Mouse (Mus musculus): Measurements from ENCODE around the gene Evi2a. TPM values are rescaled to one million over a fixed set of nuclear protein-coding genes. Genes with fewer than 3 reads are reported as not detected.

Gene Evi2a
- polyA plus RNA-seq, 1 experiment from 2014 or later, result 4.8 TPM

- no peak overlapping the region for H3K9ac ChIP-seq (replicated peaks; ENCODE audit: low read length)
- no peak overlapping the region for H3K4me3 ChIP-seq (replicated peaks; ENCODE audit: low read depth, low read length)
- 0 out of 2 replicates have a peak, but pooled peaks cover 15% of the 10 kb centered on the region for H3K36me3 ChIP-seq (ENCODE audit: control insufficient read depth, insufficient read depth, low read length)
- 100% methylated on average over 3 of the region's 3 CpGs for WGBS
- no peaks in the 10 kb centered on the region for H3K9me3 ChIP-seq (ENCODE audit: control insufficient read depth, low read length)
- no peaks in the 10 kb centered on the region for H3K27me3 ChIP-seq (ENCODE audit: control insufficient read depth, insufficient read depth, low read length)
- ATAC-seq (ENCODE audit: low FRiP score, low TSS enrichment) (no peak), DNase-seq (no peak)
- no peak overlapping the region for H3K27ac ChIP-seq (replicated peaks; ENCODE audit: low read depth, low read length)
- H3K4me2 ChIP-seq (ENCODE audit: low read length), result no peak overlapping the region
- H3K4me1 ChIP-seq (ENCODE audit: control insufficient read depth, insufficient read depth, low read length), result no peaks in the 10 kb centered on the region
Observed at GRCm38 (mm10) chr11:79528601-79529000, 1.8 kb downstream of the Evi2a start.

- WGBS, result 93% methylated on average over 5 of the region's 5 CpGs
Observed at GRCm38 (mm10) chr11:79527739-79528384, 2.5 kb downstream of the Evi2a start.

GRCm38 (mm10) chr11:79527015-79527738 lies 3.2 kb downstream of the Evi2a start:
- Histone ChIP-seq H3K4me2 (ENCODE audit: low read length) (no peak overlapping the region), H3K27me3 (ENCODE audit: control insufficient read depth, insufficient read depth, low read length) (no peaks in the 10 kb centered on the region), H3K36me3 (ENCODE audit: control insufficient read depth, insufficient read depth, low read length) (0 out of 2 replicates have a peak, but pooled peaks cover 15% of the 10 kb centered on the region), H3K9ac (replicated peaks; ENCODE audit: low read length) (no peak overlapping the region), H3K9me3 (ENCODE audit: control insufficient read depth, low read length) (no peaks in the 10 kb centered on the region), H3K27ac (replicated peaks; ENCODE audit: low read depth, low read length) (no peak overlapping the region), H3K4me3 (replicated peaks; ENCODE audit: low read depth, low read length) (no peak overlapping the region), H3K4me1 (ENCODE audit: control insufficient read depth, insufficient read depth, low read length) (no peaks in the 10 kb centered on the region)
- WGBS, result 88% methylated on average over 15 of the region's 15 CpGs
- DNase-seq (no peak), ATAC-seq (ENCODE audit: low FRiP score, low TSS enrichment) (no peak)

More at GRCm38 (mm10) chr11:79527739-79528384, 2.5 kb downstream of the Evi2a start:
- 0 out of 2 replicates have a peak, but pooled peaks cover 15% of the 10 kb centered on the region for H3K36me3 ChIP-seq (ENCODE audit: control insufficient read depth, insufficient read depth, low read length)
- H3K4me1 ChIP-seq (ENCODE audit: control insufficient read depth, insufficient read depth, low read length), result no peaks in the 10 kb centered on the region
- H3K4me3 ChIP-seq (replicated peaks; ENCODE audit: low read depth, low read length), result no peak overlapping the region
- no peaks in the 10 kb centered on the region for H3K9me3 ChIP-seq (ENCODE audit: control insufficient read depth, low read length)
- no peak overlapping the region for H3K9ac ChIP-seq (replicated peaks; ENCODE audit: low read length)
- no peak for ATAC-seq (ENCODE audit: low FRiP score, low TSS enrichment)
- H3K27ac ChIP-seq (replicated peaks; ENCODE audit: low read depth, low read length), result no peak overlapping the region
- DNase-seq, result no peak
- no peak overlapping the region for H3K4me2 ChIP-seq (ENCODE audit: low read length)
- H3K27me3 ChIP-seq (ENCODE audit: control insufficient read depth, insufficient read depth, low read length), result no peaks in the 10 kb centered on the region

- no peak overlapping the region for H3K4me2 ChIP-seq (ENCODE audit: low read length)
- no peaks in the 10 kb centered on the region for H3K27me3 ChIP-seq (ENCODE audit: control insufficient read depth, insufficient read depth, low read length)
- no peaks in the 10 kb centered on the region for H3K9me3 ChIP-seq (ENCODE audit: control insufficient read depth, low read length)
- DNase-seq, result no peak
- no peak overlapping the region for H3K27ac ChIP-seq (replicated peaks; ENCODE audit: low read depth, low read length)
- 0 out of 2 replicates have a peak, but pooled peaks cover 15% of the 10 kb centered on the region for H3K36me3 ChIP-seq (ENCODE audit: control insufficient read depth, insufficient read depth, low read length)
- WGBS, result 94% methylated on average over 3 of the region's 3 CpGs
- no peaks in the 10 kb centered on the region for H3K4me1 ChIP-seq (ENCODE audit: control insufficient read depth, insufficient read depth, low read length)
- no peak overlapping the region for H3K9ac ChIP-seq (replicated peaks; ENCODE audit: low read length)
- no peak for ATAC-seq (ENCODE audit: low FRiP score, low TSS enrichment)
- no peak overlapping the region for H3K4me3 ChIP-seq (replicated peaks; ENCODE audit: low read depth, low read length)
Observed at GRCm38 (mm10) chr11:79526549-79526948, 3.9 kb downstream of the Evi2a start.

GRCm38 (mm10) chr11:79524310-79524575 lies 6.2 kb downstream of the Evi2a start:
- H3K4me1 ChIP-seq (ENCODE audit: control insufficient read depth, insufficient read depth, low read length), result no peaks in the 10 kb centered on the region
- ATAC-seq (ENCODE audit: low FRiP score, low TSS enrichment) (no peak), DNase-seq (no peak)
- H3K4me3 ChIP-seq (replicated peaks; ENCODE audit: low read depth, low read length), result no peak overlapping the region
- H3K27me3 ChIP-seq (ENCODE audit: control insufficient read depth, insufficient read depth, low read length), result no peaks in the 10 kb centered on the region
- H3K9ac ChIP-seq (replicated peaks; ENCODE audit: low read length), result no peak overlapping the region
- 95% methylated on average over 1 of the region's 1 CpGs for WGBS
- no peaks in the 10 kb centered on the region for H3K9me3 ChIP-seq (ENCODE audit: control insufficient read depth, low read length)
- no peak overlapping the region for H3K4me2 ChIP-seq (ENCODE audit: low read length)
- no peak overlapping the region for H3K27ac ChIP-seq (replicated peaks; ENCODE audit: low read depth, low read length)
- H3K36me3 ChIP-seq (ENCODE audit: control insufficient read depth, insufficient read depth, low read length), result 0 out of 2 replicates have a peak, but pooled peaks cover 10% of the 10 kb centered on the region

GRCm38 (mm10) chr11:79523560-79524309 lies 6.7 kb downstream of the Evi2a start, which contains the start of gene Evi2b:
TSS of gene Evi2b (minus strand) at chr11:79523762.
- no peaks in the 10 kb centered on the region for H3K27me3 ChIP-seq (ENCODE audit: control insufficient read depth, insufficient read depth, low read length)
- ATAC-seq (ENCODE audit: low FRiP score, low TSS enrichment) (no peak), DNase-seq (no peak)
- 92% methylated on average over 10 of the region's 10 CpGs for WGBS
- H3K4me2 ChIP-seq (ENCODE audit: low read length), result no peak within 1 kb of the TSS
- no peak within 1 kb of the TSS for H3K27ac ChIP-seq (replicated peaks; ENCODE audit: low read depth, low read length)
- H3K36me3 ChIP-seq (ENCODE audit: control insufficient read depth, insufficient read depth, low read length), result 0 out of 2 replicates have a peak, but pooled peaks cover 10% of the 10 kb centered on the region
- H3K9me3 ChIP-seq (ENCODE audit: control insufficient read depth, low read length), result no peaks in the 10 kb centered on the region
- H3K4me3 ChIP-seq (replicated peaks; ENCODE audit: low read depth, low read length), result no peak within 1 kb of the TSS
- no peaks in the 10 kb centered on the region for H3K4me1 ChIP-seq (ENCODE audit: control insufficient read depth, insufficient read depth, low read length)
- H3K9ac ChIP-seq (replicated peaks; ENCODE audit: low read length), result no peak within 1 kb of the TSS

- H3K9me3 ChIP-seq (ENCODE audit: control insufficient read depth, low read length), result no peaks in the 10 kb centered on the region
- H3K9ac ChIP-seq (replicated peaks; ENCODE audit: low read length), result no peak overlapping the region
- H3K27me3 ChIP-seq (ENCODE audit: control insufficient read depth, insufficient read depth, low read length), result no peaks in the 10 kb centered on the region
- H3K4me3 ChIP-seq (replicated peaks; ENCODE audit: low read depth, low read length), result no peak overlapping the region
- H3K27ac ChIP-seq (replicated peaks; ENCODE audit: low read depth, low read length), result no peak overlapping the region
- WGBS, result 77% methylated on average over 1 of the region's 1 CpGs
- H3K36me3 ChIP-seq (ENCODE audit: control insufficient read depth, insufficient read depth, low read length), result 0 out of 2 replicates have a peak, but pooled peaks cover 4% of the 10 kb centered on the region
- ATAC-seq (ENCODE audit: low FRiP score, low TSS enrichment), result no peak
- no peak overlapping the region for H3K4me2 ChIP-seq (ENCODE audit: low read length)
- DNase-seq, result no peak
- H3K4me1 ChIP-seq (ENCODE audit: control insufficient read depth, insufficient read depth, low read length), result no peaks in the 10 kb centered on the region
Observed at GRCm38 (mm10) chr11:79522944-79523343, 7.5 kb downstream of the Evi2a start.

GRCm38 (mm10) chr11:79521930-79522329 lies 8.5 kb downstream of the Evi2a start:
- no peaks in the 10 kb centered on the region for H3K36me3 ChIP-seq (ENCODE audit: control insufficient read depth, insufficient read depth, low read length)
- H3K27me3 ChIP-seq (ENCODE audit: control insufficient read depth, insufficient read depth, low read length), result no peaks in the 10 kb centered on the region
- no peaks in the 10 kb centered on the region for H3K9me3 ChIP-seq (ENCODE audit: control insufficient read depth, low read length)
- H3K9ac ChIP-seq (replicated peaks; ENCODE audit: low read length), result no peak overlapping the region
- no peak overlapping the region for H3K4me3 ChIP-seq (replicated peaks; ENCODE audit: low read depth, low read length)
- no peak overlapping the region for H3K4me2 ChIP-seq (ENCODE audit: low read length)
- H3K4me1 ChIP-seq (ENCODE audit: control insufficient read depth, insufficient read depth, low read length), result no peaks in the 10 kb centered on the region
- no peak overlapping the region for H3K27ac ChIP-seq (replicated peaks; ENCODE audit: low read depth, low read length)
- no peak for DNase-seq
- no peak for ATAC-seq (ENCODE audit: low FRiP score, low TSS enrichment)
